Mouse (Mus musculus): ENCODE measurements at regions not wholly inside any gene's neighbourhood (a gene's known extent, or its start where the extent isn't known, plus 50 kb on each side); places are given as distances from the start of the nearest gene placed in this dataset.

- 67% methylated on average over 8 of the region's 8 CpGs for WGBS (ENCODE audit: insufficient replicate concordance)
- Histone ChIP-seq H3K4me1 (ENCODE audit: control insufficient read depth, low read depth, low read length) (no peaks in the 10 kb centered on the region), H3K36me3 (ENCODE audit: control insufficient read depth, insufficient read depth) (no peaks in the 10 kb centered on the region), H3K4me2 (ENCODE audit: low read depth, low read length) (no peak overlapping the region), H3K9me3 (replicated peaks; ENCODE audit: control insufficient read depth, low read length) (no peaks in the 10 kb centered on the region), H3K4me3 (ENCODE audit: low read depth, low read length) (no peak overlapping the region), H3K9ac (ENCODE audit: low read depth, low read length) (no peak overlapping the region), H3K27ac (ENCODE audit: low read length) (no peak overlapping the region), H3K27me3 (ENCODE audit: control insufficient read depth, insufficient read depth, low read depth, low read length) (no peaks in the 10 kb centered on the region)
- no peak for ATAC-seq (ENCODE audit: low read depth)
Measured at GRCm38 (mm10) chr13:71736821-71737345, 226.6 kb downstream of the Irx1 start.

- H3K9me3 ChIP-seq (replicated peaks; ENCODE audit: control insufficient read depth, low read length): no peaks in the 10 kb centered on the region
- no peaks in the 10 kb centered on the region for H3K36me3 ChIP-seq (ENCODE audit: control insufficient read depth, insufficient read depth)
- H3K27me3 ChIP-seq (ENCODE audit: control insufficient read depth, insufficient read depth, low read depth, low read length): no peaks in the 10 kb centered on the region
- no peak overlapping the region for H3K4me3 ChIP-seq (ENCODE audit: low read depth, low read length)
- ATAC-seq (ENCODE audit: low read depth): no peak
- no peak overlapping the region for H3K27ac ChIP-seq (ENCODE audit: low read length)
- H3K9ac ChIP-seq (ENCODE audit: low read depth, low read length): no peak overlapping the region
- no peaks in the 10 kb centered on the region for H3K4me1 ChIP-seq (ENCODE audit: control insufficient read depth, low read depth, low read length)
- 37% methylated on average over 12 of the region's 12 CpGs for WGBS (ENCODE audit: insufficient replicate concordance)
- H3K4me2 ChIP-seq (ENCODE audit: low read depth, low read length): no peak overlapping the region
Measured at GRCm38 (mm10) chr13:71734261-71734660, 229.3 kb downstream of the Irx1 start.

DNA sequence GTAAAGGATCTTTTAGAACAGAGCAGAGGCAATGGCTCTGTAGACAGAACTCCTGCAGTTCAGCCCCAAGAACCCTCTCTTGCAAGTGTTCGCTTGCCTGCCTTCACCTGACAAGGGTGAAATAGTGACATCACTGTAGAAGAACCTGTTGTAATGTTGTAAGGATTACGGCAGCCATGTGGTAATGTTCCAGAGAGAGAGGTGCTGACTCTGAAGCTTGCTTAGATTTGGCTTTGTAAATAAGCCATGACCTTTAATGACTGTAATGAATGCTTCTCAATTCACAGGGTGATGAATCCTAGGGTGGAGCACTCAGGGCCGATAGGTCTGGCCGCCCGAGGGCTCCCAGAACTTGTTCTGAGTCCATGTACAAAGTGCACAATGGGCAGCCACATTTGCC is 230.2 kb downstream of the Irx1 start:
- WGBS (ENCODE audit: insufficient replicate concordance): 64% methylated on average over 5 of the region's 5 CpGs

DNA sequence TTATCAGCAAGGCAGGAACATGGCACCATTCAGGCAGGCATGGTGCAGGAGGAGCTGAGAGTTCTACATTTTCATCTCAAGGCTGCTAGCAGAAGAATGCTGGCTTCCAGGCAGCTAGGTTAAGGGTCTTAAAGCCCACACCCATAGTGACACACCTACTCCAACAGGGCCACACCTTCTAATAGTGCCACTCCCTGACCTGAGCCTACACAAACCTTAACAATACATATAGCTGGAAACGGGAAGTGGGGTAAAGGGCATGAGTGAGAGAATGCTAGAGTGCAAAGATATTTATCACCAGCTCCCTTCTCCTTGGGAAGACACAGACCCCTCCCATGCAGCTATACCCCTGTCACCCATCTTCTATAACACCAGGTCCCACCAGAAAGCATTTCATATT is 230.6 kb downstream of the Irx1 start:
- Histone ChIP-seq H3K4me1 (ENCODE audit: control insufficient read depth, low read depth, low read length) (no peaks in the 10 kb centered on the region), H3K4me3 (ENCODE audit: low read depth, low read length) (no peak overlapping the region), H3K4me2 (ENCODE audit: low read depth, low read length) (no peak overlapping the region), H3K27ac (ENCODE audit: low read length) (no peak overlapping the region), H3K36me3 (ENCODE audit: control insufficient read depth, insufficient read depth) (no peaks in the 10 kb centered on the region), H3K27me3 (ENCODE audit: control insufficient read depth, insufficient read depth, low read depth, low read length) (no peaks in the 10 kb centered on the region), H3K9me3 (replicated peaks; ENCODE audit: control insufficient read depth, low read length) (no peaks in the 10 kb centered on the region), H3K9ac (ENCODE audit: low read depth, low read length) (no peak overlapping the region)
- no peak for ATAC-seq (ENCODE audit: low read depth)
- WGBS (ENCODE audit: insufficient replicate concordance): 61% methylated on average over 1 of the region's 1 CpGs

More for the DNA sequence above, 230.2 kb downstream of the Irx1 start:
- Histone ChIP-seq H3K27me3 (ENCODE audit: control insufficient read depth, insufficient read depth, low read depth, low read length) (no peaks in the 10 kb centered on the region), H3K4me3 (ENCODE audit: low read depth, low read length) (no peak overlapping the region), H3K9ac (ENCODE audit: low read depth, low read length) (no peak overlapping the region), H3K36me3 (ENCODE audit: control insufficient read depth, insufficient read depth) (no peaks in the 10 kb centered on the region), H3K4me1 (ENCODE audit: control insufficient read depth, low read depth, low read length) (no peaks in the 10 kb centered on the region), H3K9me3 (replicated peaks; ENCODE audit: control insufficient read depth, low read length) (no peaks in the 10 kb centered on the region), H3K4me2 (ENCODE audit: low read depth, low read length) (no peak overlapping the region), H3K27ac (ENCODE audit: low read length) (no peak overlapping the region)
- ATAC-seq (ENCODE audit: low read depth): no peak

- H3K4me2 ChIP-seq (ENCODE audit: low read depth, low read length): no peak overlapping the region
- H3K4me3 ChIP-seq (ENCODE audit: low read depth, low read length): no peak overlapping the region
- no peak overlapping the region for H3K27ac ChIP-seq (ENCODE audit: low read length)
- no peaks in the 10 kb centered on the region for H3K27me3 ChIP-seq (ENCODE audit: control insufficient read depth, insufficient read depth, low read depth, low read length)
- H3K36me3 ChIP-seq (ENCODE audit: control insufficient read depth, insufficient read depth): no peaks in the 10 kb centered on the region
- no peak overlapping the region for H3K9ac ChIP-seq (ENCODE audit: low read depth, low read length)
- no peaks in the 10 kb centered on the region for H3K4me1 ChIP-seq (ENCODE audit: control insufficient read depth, low read depth, low read length)
- ATAC-seq (ENCODE audit: low read depth): no peak
- WGBS (ENCODE audit: insufficient replicate concordance): 31% methylated on average over 20 of the region's 20 CpGs
- no peaks in the 10 kb centered on the region for H3K9me3 ChIP-seq (replicated peaks; ENCODE audit: control insufficient read depth, low read length)
Measured at GRCm38 (mm10) chr13:71690069-71690817, 273.3 kb downstream of the Irx1 start.

DNA sequence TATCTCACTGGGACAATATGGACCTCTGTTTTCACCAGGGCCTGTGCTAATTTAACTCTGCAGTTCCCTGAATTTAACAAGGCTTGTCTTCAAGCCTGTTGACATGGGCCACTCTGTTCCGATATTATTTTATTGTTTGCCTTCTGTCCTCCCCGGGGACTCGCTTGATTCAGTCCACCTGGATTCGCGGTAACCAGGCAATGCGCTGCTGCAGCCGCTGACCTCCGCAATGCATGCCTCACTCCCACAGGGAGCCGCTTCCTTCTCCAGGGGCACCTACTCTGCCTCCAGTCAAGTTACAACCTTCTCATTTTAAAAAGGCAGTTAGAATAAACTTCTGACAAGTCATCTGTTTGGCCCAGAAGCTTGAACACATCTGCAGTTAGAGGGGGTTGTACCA is 274.3 kb downstream of the Irx1 start:
- 52% methylated on average over 9 of the region's 9 CpGs for WGBS (ENCODE audit: insufficient replicate concordance)
- no peaks in the 10 kb centered on the region for H3K9me3 ChIP-seq (replicated peaks; ENCODE audit: control insufficient read depth, low read length)
- ATAC-seq (ENCODE audit: low read depth): no peak

DNA sequence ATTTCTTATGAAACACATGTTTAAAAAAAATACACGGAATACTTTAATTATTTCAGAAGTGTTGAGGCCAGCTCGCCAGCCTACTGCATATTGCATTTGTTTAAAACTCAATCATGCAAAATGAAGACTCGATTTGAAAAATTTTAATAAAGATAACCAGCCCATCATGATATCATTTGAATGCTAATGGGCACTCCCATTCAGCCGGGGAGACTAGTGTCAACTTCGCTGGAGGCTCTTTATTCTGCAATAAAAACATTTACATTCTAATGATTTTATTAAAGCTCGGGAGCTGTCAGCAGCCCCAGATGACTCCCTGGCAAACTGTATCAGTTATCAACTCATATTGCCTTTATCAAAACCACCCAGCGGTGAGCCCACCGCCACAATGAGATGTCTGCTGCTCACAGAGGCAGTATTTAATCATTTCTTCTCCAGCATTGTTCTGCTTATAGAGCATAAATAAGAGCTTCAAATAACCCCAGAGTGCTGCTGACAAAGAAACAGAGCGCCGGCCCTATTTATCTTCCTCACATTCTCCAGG is 287.4 kb downstream of the Irx1 start:
- Histone ChIP-seq H3K27me3 (ENCODE audit: control insufficient read depth, insufficient read depth, low read depth, low read length) (no peaks in the 10 kb centered on the region), H3K9me3 (replicated peaks; ENCODE audit: control insufficient read depth, low read length) (no peaks in the 10 kb centered on the region), H3K4me3 (ENCODE audit: low read depth, low read length) (no peak overlapping the region), H3K4me2 (ENCODE audit: low read depth, low read length) (no peak overlapping the region), H3K9ac (ENCODE audit: low read depth, low read length) (no peak overlapping the region), H3K27ac (ENCODE audit: low read length) (no peak overlapping the region), H3K4me1 (ENCODE audit: control insufficient read depth, low read depth, low read length) (no peaks in the 10 kb centered on the region), H3K36me3 (ENCODE audit: control insufficient read depth, insufficient read depth) (no peaks in the 10 kb centered on the region)
- no peak for ATAC-seq (ENCODE audit: low read depth)
- 63% methylated on average over 10 of the region's 10 CpGs for WGBS (ENCODE audit: insufficient replicate concordance)

More for the DNA sequence above, 274.3 kb downstream of the Irx1 start:
- no peaks in the 10 kb centered on the region for H3K4me1 ChIP-seq (ENCODE audit: control insufficient read depth, low read depth, low read length)
- H3K4me2 ChIP-seq (ENCODE audit: low read depth, low read length): no peak overlapping the region
- no peak overlapping the region for H3K9ac ChIP-seq (ENCODE audit: low read depth, low read length)
- H3K4me3 ChIP-seq (ENCODE audit: low read depth, low read length): no peak overlapping the region
- H3K27ac ChIP-seq (ENCODE audit: low read length): no peak overlapping the region
- H3K36me3 ChIP-seq (ENCODE audit: control insufficient read depth, insufficient read depth): no peaks in the 10 kb centered on the region
- no peaks in the 10 kb centered on the region for H3K27me3 ChIP-seq (ENCODE audit: control insufficient read depth, insufficient read depth, low read depth, low read length)

DNA sequence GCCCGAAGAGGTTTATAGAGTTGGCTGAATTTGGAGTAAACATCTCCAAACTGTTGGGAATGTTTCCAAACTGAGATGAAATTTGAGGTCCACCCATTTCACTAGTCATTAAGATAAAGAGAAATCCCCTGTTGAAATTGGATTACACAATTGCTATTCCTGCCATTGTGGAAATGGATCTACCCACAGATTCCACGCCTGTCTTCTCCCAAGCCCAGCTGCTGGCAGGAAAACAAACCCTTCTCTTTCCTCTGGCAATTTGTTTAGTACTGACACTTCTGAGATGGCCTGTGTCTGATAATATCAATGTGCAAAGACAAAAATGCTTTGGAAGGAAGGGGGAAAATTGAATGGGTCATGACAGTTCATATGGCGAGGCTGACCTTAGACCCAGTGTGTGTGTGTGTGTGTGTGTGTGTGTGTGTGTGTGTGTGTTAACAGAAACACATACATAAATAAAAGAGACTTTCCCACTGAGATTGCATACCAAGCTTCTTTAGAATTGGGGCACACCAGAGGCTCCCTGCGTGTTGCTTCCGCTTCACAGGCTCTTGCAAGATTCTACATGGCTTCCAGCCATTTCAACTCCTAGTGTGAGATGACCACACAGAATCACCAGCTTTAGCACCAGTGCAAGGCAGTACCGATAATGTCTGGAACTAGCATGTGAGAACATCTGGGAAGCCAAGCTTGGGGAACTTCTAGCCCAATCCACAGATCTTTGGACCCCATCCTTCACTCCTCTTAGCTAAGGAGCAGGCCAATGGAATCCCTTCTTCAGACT is 293.4 kb downstream of the Irx1 start:
- H3K27ac ChIP-seq (ENCODE audit: low read length): no peak overlapping the region
- no peak for ATAC-seq (ENCODE audit: low read depth)
- WGBS (ENCODE audit: insufficient replicate concordance): 58% methylated on average over 6 of the region's 6 CpGs

GRCm38 (mm10) chr13:71668256-71668655 is 295.3 kb downstream of the Irx1 start:
- H3K36me3 ChIP-seq (ENCODE audit: control insufficient read depth, insufficient read depth): no peaks in the 10 kb centered on the region
- no peaks in the 10 kb centered on the region for H3K27me3 ChIP-seq (ENCODE audit: control insufficient read depth, insufficient read depth, low read depth, low read length)
- no peak overlapping the region for H3K4me3 ChIP-seq (ENCODE audit: low read depth, low read length)
- no peaks in the 10 kb centered on the region for H3K4me1 ChIP-seq (ENCODE audit: control insufficient read depth, low read depth, low read length)
- no peak overlapping the region for H3K4me2 ChIP-seq (ENCODE audit: low read depth, low read length)
- no peak for ATAC-seq (ENCODE audit: low read depth)
- H3K27ac ChIP-seq (ENCODE audit: low read length): no peak overlapping the region
- H3K9me3 ChIP-seq (replicated peaks; ENCODE audit: control insufficient read depth, low read length): no peaks in the 10 kb centered on the region
- 52% methylated on average over 2 of the region's 2 CpGs for WGBS (ENCODE audit: insufficient replicate concordance)
- H3K9ac ChIP-seq (ENCODE audit: low read depth, low read length): no peak overlapping the region

More for the DNA sequence above, 293.4 kb downstream of the Irx1 start:
- no peaks in the 10 kb centered on the region for H3K4me1 ChIP-seq (ENCODE audit: control insufficient read depth, low read depth, low read length)
- H3K4me3 ChIP-seq (ENCODE audit: low read depth, low read length): no peak overlapping the region
- no peak overlapping the region for H3K9ac ChIP-seq (ENCODE audit: low read depth, low read length)
- no peak overlapping the region for H3K4me2 ChIP-seq (ENCODE audit: low read depth, low read length)
- no peaks in the 10 kb centered on the region for H3K9me3 ChIP-seq (replicated peaks; ENCODE audit: control insufficient read depth, low read length)
- H3K36me3 ChIP-seq (ENCODE audit: control insufficient read depth, insufficient read depth): no peaks in the 10 kb centered on the region
- no peaks in the 10 kb centered on the region for H3K27me3 ChIP-seq (ENCODE audit: control insufficient read depth, insufficient read depth, low read depth, low read length)
